Mouse (Mus musculus): ENCODE data around the gene Cdc42.
A peak's percentile ranks its signal among the peaks of the same experiment; 100 is the strongest.

Gene Cdc42

DNA sequence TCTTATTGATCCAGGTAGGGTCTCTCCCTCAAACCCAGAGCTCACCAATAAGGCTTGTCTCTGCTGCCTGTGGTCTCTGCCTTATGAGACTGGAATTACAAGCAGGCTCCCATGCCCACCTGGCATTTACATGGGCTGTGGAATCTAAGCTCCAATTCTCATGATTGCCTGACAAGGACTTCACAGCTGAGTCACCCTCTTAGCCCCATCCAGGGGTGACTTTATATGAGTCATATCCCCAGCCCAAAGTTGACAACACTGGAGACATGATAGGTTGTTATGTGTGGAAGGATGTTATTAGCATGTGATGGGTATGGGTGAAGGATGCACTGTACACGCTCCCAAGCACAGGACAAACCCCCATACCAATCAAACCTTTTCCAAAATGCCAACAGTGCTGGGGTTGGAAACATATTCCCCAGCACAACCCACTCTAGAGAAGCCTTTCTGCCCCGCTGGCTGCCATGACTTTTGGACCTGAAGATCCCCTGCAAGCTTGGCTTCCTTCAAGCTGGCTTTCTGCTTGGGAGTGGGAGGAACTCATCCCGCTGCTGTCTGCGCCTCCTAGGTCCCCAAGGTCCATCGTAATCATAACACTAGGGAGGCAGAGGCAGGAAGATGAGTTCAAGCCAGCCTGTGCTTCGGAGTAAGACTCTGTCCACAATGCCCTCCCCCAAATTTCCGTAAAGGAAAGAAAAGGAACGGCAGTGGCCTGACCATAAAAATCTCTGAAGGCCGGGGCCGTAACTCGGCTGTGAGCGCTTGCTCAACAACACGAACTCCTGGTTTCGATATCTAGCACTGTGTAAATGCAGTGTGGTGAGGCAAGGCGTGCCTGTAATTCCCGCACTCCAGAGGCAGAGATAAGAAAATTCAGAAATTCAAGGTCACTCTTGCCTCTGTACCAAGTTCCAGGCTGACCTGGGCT lies 14.3 kb upstream of the Cdc42 start:
- DNase-seq (ENCODE audit: low spot score), result no peak

DNA sequence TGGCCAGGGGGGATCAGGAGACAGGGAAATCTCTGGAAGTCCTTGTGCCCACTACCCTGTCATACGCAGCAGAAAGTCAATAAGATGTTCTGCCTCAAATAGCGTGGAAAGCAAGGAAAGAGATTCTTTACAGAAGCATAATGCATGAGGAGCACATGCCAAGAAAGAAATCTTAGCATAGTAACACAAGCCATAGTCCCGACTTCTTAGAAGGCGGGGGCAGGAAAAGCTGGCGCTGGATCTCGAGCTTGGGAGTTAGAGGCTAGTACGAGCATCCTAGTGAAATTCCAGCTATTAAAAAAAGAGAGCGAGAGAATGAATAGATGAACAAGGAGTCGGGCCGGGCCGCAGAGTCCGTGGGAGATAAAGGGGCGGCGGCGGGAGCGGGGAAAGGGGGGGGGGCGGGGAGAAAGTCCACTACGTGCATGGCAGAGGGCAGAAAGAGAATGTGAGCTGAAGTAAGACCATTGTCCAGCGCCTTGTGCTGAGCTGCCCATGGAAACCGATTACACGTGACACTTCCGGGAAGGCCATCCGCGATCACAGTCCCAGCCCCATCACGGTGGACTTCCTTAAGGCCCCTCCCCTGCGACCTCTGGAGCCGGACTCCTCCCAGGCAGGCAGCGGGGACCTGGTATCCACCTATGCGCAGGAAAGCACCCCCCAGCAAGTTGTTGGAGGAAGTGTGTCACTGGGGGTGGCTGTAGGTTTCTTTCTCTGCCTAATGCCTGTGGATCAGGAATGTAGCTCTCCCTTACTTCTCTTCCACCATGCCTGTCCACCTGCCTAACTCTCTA lies 12.6 kb upstream of the Cdc42 start:
- peak; percentile 60 for DNase-seq (ENCODE audit: low spot score)

DNA sequence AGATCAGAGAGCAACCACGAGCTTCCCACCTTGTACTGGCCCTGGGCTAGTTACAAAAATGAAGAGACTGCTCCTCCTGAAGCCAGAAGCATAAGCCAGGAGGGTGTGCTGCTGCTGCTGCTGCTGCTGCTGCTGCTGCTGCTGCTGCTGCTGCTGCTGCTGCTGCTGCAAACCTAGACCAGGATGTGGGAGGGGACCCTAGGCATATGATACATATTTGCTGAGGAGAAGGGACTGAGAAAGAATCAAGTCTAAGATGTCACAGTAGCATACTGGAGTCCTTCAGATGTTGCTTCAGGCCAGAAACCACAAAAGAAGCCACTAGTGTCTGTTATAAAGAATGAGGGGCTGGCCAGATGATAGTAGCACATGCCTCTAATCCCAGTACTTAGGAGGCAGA lies 10.7 kb upstream of the Cdc42 start:
- no peak for DNase-seq (ENCODE audit: low spot score)

DNA sequence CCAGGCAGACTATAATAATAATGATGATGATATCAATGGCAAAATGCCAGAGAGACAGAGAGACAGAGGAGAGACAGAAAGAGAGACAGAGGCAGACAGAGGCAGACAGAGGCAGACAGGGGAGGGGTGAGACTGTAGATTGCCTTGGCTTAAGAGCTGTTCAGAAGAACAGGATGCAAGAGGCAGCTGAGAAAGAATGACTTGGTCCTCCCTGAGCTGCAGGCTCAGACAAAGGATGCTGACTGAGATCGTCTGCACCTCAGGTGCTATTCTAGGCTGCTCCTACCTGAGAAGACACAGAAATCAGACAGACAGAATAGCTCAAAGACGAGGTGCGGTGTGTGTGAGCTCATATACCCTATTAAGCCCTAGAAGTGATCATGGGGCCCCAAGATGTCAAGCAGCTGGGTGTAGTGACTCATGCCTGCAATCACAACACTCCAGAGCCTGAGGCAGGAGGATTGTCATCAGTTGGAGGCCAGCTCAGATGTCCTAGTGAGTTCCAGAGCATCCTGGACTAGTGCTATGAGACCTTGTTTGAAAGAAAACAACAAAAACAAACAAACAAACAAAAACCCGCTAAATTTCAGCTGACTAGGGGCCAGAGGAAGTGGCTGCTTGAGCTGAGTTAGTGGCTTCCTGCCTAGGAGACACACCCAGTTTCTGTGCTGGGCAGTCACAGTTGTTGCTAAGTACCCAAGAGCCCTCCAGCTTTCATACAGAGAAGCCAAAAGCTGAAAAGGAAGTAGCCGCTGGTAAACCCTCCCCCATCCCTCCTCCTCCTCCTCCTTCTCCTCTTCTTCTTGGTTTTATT lies 10.0 kb upstream of the Cdc42 start:
- DNase-seq (ENCODE audit: low spot score), result no peak

DNA sequence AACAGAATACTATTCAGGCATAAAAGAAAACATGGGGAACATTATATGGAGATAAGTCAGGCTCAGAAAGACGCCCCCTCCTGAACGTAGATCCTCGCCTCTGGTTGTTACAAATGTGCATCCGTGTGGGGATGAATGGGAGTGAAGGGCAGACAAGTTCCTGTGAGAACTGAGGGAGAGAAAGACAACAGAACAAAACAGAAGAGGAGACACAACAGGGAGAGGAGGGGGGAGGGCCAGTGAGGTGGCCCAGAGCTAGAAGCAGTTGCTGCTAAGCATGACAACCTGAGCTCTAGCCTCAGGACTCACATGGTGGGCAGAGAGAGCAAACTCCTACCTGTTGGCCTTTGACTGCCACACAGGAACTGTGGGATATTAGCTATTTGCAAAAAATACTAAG lies 8.6 kb upstream of the Cdc42 start:
- DNase-seq (ENCODE audit: low spot score), result no peak

DNA sequence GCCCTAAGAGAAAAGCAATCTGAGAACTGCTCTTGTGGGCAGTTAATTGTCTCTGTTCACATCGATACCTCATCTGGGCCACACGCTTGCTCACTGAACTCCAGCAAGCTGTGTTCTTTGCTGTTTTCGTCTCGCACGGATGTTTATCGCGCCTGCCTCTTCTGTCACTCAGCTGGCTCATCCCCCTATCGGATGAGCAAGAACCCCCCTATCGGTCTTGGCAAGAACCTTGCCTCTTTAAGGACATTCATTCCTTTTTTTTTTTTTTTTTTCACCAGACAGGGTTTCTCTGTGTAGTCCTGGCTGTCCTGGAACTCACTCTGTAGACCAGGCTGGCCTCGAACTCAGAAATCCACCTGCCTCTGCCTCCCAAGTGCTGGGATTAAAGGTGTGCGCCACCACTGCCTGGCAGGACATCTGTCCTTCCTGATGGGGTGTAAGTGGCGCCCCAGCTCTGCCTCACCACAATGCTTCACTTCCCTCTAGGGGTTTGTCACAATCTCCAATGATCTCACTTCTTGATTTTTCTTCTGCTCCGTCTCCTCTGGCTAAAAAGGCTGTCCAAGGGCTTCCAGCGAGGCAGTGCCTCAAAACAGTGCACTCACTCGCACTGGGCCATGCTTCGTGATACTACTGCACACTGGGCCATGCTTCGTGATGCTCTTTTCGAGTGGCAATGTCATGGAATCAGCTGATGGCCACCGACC lies 8.0 kb upstream of the Cdc42 start:
- no peak for DNase-seq (ENCODE audit: low spot score)

DNA sequence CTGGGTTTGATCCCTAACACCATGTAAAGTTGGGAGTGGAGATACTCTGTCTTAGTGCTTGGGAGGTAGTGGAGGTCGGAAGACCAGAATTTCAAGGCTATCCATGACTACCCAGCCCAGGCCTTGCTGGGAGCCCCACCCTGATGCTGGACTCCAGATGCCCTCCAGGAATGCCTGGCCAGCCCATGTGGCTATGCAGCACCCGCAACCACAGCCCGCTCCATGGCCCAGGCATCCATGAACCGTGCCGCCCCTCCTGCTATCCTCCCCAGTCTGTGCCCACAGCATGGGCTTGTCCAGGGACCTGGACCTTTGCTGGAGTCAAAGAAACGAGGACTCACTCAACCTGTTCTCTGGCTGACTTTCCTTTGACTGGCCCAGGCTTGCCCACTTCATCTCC lies 7.3 kb upstream of the Cdc42 start:
- DNase-seq (ENCODE audit: low spot score), result no peak

DNA sequence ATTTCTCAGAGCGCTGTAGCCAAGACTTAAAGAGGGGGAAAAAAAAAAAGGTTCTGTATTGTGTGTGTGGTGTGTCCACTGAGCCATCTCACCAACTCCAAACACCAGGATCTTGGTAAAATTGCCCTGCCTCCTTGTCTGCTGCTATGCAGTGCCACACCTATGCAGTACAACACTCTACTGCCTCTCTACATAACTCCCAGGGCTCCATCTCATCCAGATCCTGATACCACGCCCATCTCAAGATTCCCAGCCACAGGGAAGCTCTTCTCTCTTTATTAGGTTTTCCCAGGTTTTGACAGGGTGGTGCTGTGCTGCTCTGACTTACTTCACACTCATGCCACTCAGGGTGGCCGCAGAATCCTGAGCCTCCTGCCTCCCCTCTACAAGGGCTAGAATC lies 3.5 kb upstream of the Cdc42 start:
- DNase-seq (ENCODE audit: low spot score), result no peak

DNA sequence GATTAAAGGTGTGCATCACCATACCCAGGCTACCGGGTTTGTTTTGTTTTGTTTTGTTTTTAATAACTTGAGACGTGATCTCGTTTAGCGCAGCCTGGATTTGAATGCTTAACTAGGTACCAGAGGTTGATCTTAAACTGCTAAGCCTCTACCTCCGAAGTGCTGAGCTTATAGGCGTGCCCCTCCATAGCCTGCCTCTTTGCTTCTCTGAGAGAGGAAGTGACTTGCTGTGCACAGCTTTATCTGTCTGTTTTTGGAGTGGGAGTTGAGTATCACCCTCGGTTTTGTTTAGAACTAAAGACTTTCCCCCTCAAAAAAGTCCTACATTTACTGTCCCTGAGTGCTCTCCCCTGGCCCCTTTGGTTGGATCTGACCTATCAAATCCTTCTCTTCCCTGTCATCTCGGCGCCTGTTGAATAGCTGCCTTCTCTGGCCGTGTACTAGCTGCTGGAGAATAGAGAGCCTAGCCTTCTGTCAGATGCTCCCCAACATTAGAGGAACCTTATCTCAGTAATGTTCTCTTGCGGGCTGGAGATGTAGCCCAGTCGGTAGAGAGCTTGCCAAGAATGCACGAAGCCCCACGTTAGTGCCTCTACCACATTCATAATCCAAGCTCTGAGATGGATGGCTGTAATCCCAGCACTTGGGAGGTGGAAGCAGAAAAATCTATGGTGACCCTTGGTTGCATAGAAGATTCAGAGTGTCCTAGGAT lies 927 bp upstream of the Cdc42 start:
- no peak for DNase-seq (ENCODE audit: low spot score)

DNA sequence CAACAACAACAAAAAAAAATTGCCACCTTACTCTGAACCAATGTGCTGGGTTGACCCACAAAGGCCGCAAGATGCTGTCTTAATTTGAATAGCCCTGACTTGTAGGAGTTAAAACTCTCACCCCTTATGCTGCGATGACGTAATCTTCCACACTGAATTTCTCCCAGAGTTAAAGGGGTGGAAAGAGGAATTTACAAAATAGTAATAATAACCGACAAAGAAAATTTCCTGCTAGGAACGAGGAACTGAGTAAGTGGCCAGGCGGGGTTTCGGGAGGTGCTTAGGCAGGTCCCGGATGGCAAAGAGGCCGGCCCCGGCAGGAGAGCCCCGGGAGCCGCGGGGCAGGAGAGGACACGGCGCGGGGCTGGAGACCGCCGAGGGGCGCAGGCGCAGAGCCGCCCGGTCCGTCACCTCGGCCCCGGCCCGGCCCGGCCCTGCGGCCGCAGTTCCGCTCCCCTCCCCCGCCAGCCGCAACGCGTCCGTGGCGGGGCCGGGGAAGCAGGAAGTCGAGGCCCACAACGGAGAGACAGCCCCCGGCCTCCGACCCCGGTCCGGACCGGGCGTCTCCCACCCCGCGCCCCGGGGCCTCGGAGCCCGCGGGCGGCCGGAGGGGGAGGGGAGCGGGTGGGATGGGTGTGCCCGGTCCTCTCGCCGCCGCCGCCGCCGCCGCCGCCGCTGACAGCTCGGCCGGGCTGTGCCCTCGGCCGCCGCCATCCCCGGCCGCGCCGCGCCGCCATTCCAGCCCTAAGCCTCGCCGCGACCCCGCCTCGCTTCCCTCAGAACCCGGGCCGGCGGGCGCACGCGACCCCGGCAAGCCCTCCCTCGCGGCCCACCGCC lies 628 bp downstream of the Cdc42 start:
- DNase-seq (ENCODE audit: low spot score), result peak; percentile 84

DNA sequence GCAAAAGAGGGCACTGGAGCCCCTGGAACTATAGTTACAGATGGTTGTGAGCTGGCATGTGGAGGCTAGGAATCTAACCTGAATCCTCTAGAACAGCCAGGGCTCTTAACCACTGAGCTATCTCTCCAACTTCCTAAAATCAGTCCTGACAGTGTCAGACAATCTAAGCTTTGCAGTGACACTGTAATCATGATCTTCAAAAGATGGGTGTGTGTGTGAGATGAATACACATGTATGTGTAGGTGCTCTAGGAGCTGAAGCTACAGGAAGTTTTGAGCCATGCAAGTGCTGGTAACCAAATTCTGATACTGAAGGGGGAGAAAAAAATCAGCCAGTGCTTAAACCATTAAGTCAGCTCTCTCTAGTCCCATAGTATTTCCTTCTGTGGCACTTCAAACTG lies 6.9 kb downstream of the Cdc42 start:
- DNase-seq (ENCODE audit: low spot score), result no peak

DNA sequence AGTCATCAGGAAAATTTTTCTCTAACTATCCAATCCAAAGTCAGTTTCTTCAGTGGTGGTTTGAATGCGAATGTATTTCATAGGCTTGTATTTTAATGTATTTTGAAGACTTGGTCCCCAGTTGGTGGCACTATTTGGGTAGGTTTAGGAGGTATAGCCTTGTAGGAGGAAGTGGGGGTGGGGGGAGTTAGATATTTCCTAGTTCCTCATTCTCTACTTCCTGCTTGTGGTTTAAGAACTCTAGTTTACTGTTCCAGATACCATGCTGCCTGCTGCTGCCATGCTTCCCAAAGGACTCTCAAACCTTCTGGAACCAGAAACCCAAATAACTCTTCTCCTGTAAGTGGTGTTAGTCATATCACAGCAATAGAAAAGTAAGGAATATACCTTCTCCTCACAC lies 11.7 kb downstream of the Cdc42 start:
- DNase-seq (ENCODE audit: low spot score), result no peak

DNA sequence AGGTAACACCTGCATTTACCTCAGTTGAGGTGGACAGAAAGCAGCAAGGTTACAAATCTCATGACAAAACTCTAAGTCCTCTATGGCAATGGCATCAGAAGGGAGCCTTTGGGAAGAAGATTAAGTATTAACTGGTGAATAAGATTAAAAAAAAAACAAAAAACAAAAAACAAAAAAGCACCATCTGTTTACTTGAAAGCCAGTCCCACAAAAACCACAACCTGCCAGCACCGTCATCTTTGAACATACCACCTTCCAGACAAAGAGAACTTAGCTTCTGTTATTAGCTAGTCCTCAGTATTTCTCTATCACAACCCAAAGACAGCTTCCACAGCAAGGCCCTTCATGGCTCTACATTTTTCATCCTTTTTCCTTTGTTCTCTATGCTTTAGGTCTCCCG lies 12.4 kb downstream of the Cdc42 start:
- no peak for DNase-seq (ENCODE audit: low spot score)

DNA sequence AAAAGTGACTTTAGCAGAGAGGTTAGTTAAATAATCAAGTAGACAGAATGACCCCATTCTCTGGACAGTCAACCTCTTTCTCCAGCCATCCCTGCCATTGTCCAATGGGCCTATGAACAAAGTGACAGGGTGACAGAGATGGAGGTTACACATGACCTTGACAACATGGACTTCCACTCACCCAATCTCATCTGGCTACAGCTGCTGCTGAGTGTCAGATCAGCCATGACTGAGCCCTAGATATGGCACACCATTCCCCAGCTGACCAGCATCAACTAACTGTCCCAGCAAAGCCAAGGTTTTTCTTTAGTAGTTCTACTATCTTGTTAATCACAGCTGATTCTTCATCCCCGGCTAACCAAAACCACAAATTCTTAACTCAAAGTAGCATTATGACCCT lies 14.7 kb downstream of the Cdc42 start:
- DNase-seq (ENCODE audit: low spot score), result no peak

DNA sequence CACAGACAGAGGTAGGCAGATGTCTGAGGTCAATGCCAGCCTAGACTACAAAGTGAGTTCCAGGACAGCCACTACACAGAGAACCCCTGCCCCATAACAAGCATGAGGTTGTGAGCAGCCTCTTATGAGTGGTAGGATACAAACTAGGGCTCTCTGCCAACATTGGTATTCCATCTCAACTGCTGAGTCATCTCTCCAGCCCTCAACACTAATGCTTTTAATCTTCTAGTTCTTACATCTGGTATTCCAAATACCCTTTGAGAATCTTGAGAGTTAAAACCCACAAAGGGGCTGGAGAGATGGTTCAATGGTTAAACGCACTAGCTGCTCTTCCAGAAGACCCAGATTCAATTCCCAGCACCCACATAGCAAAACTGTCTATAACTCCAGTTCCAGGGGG lies 18.1 kb downstream of the Cdc42 start:
- DNase-seq (ENCODE audit: low spot score), result no peak

DNA sequence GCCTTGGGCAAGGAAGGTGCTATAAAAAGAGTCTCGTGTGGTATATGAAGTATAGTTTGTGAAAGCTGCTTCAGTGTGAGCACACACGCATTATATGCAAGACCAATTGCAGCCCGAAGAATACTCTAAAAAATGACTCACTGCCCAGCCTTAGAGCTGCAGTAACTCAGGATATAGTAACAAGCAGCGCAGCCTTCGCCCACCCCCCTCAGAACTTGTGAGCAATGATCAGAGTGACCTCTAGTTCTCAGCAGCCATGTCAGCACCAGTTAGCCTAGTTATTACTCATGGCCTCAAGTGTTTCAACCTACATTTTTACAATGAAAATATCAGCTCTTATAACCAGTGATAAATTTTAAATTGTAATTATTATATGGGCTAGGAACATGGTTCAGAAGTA lies 21.1 kb downstream of the Cdc42 start:
- DNase-seq (ENCODE audit: low spot score), result no peak

DNA sequence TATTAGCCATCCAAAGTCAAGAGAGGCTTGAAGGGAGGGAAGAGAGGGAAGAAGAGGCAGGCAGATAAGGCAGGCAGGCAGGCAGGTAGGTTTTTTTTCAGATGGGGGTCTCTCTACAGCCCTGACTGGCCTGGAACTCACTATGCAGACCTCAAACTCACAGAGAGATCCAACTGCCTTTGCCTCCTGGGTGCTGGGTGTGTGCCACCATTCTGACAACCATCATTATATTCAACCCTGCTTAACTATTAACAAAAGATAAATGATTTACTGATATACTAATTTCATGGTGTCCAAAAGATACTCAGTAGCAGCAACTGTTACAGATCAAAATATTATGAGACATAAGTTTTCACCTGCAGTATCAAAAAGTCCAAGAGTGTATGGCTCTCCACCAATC lies 25.5 kb downstream of the Cdc42 start:
- DNase-seq (ENCODE audit: low spot score), result no peak

DNA sequence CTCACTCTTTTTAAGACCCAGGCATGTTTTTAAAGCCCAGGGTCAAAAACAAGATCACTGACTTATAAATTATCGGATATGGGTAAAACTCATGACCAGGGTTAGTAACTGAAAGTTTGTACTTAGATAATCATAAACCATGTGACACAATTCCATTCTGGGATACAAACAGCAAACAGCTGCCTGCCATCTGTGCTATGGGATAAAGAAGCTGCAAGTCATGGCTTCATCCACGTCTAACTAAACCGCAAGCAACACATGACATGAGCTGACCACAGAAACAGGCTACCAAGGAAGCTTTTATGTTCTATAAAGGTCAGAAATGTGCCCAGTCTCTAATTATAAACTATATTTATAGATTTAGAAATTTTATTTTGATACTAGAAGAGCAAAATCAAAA lies 31.0 kb downstream of the Cdc42 start:
- no peak for DNase-seq (ENCODE audit: low spot score)

DNA sequence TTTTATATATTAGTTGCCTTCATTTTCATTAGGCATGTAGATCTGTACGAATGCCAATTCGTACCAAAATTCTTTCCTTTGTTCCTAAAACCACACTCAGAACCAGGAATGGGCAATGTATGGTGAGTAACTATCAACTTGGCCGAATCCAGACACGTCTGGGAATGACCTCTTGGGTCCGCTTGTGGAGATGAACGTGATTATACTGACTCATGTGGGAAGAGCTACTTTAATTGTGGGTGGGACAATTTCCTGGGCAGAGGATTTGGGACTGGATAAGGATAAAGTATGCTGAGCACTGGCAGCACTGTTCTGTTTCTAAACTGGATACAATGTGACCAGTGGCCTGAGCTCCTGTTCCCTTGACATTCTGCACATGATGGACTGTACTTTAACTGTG lies 32.6 kb downstream of the Cdc42 start:
- DNase-seq (ENCODE audit: low spot score), result no peak

DNA sequence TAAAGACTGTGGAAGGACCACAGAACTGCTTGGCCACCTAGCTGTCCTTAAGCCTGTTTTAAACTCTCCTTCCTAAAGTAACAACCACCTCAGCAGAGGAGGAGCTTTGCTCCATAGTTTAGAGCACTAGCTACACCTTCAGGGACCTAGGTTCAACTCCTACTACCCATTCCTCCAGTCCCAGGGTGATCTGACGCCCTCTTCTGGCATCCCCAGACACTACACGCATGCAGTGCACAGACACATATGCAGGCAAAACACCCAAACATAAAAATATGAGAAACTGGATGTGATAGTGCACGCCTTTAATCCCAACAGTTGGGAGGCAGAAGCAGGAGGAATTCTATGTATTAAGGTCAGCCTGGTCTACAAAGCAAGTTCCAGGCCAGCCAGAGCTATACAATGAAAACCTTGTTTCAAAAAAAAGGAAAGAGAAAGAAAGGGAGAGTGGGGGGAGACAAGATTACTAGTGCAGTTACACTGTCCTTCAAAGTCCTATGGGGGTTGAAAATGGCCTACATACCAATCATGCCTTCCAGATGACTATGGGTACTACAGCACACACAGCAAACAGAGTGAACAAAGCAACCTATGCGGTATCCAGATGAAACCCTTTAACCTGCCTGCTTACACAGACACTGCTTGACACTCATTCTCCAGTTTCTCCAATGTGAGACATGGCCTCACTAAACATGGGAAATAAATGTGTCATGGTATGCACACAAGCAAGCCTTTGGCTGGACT lies 41.3 kb downstream of the Cdc42 start:
- DNase-seq (ENCODE audit: low spot score), result no peak

All from testis, postnatal 10 days (tissue).